Mouse (Mus musculus) hindbrain, embryonic 15.5 days (tissue): Measurements from ENCODE around the gene Tsr3. TPM values are rescaled to one million over a fixed set of nuclear protein-coding genes. Genes with fewer than 3 reads are reported as not detected.

Experiments
- ATAC-seq: fragments of 200-750 bp; cut with Nextera tagmentation; 2 replicates; pipeline ENCODE4 v1.8.0; 2017; ENCODE audit warnings: low read depth, moderate number of reproducible peaks, moderate TSS enrichment; ENCODE audit not compliant: low FRiP score
- H3K27ac ChIP-seq: fragments of 300-500 bp; sonication (generic); replicated peaks from 2 replicates; pipeline ENCODE4 v1.5.1; 2015; ENCODE audit warnings: mild to moderate bottlenecking, inconsistent platforms
- H3K27me3 ChIP-seq: fragments of 300-500 bp; sonication (generic); 2 replicates; pipeline ENCODE4 v1.6.1; 2015; ENCODE audit warnings: control low read depth, inconsistent platforms
- H3K36me3 ChIP-seq: fragments of 300-500 bp; sonication (generic); 2 replicates; pipeline ENCODE4 v1.6.1; 2015; ENCODE audit warnings: control low read depth, inconsistent platforms
- H3K4me1 ChIP-seq: fragments of 300-500 bp; sonication (generic); replicated peaks from 2 replicates; pipeline ENCODE4 v1.6.1; 2015; ENCODE audit warnings: control low read depth, inconsistent platforms
- H3K4me2 ChIP-seq: fragments of 300-500 bp; sonication (generic); 2 replicates; pipeline ENCODE4 v1.6.1; 2015; ENCODE audit warnings: moderate library complexity, mild to moderate bottlenecking, inconsistent platforms
- H3K4me3 ChIP-seq: fragments of 300-500 bp; sonication (generic); 2 replicates; pipeline ENCODE4 v1.5.1; 2015; ENCODE audit warnings: mild to moderate bottlenecking, inconsistent platforms
- H3K9ac ChIP-seq: fragments of 300-500 bp; sonication (generic); 2 replicates; pipeline ENCODE4 v1.6.1; 2015; ENCODE audit warnings: inconsistent platforms
- H3K9me3 ChIP-seq: fragments of 300-500 bp; sonication (generic); 2 replicates; pipeline ENCODE4 v1.6.1; 2016; ENCODE audit warnings: control low read depth, inconsistent platforms
- WGBS: fragments of 180-500 bp; shearing (Covaris S2); methylation state at CpG from one replicate; pipeline ENCODE4 v1.1.7; 2015; 5-methylcytosine and 5-hydroxymethylcytosine counted together
- polyA plus RNA-seq: library from polyadenylated mRNA; unstranded; fragments of >200 nt; fragmentation: Nextera tagmentation; extraction: Ambion mirVana; gene quantifications from 2 replicates; pipeline ENCODE4 v1.2.1, GENCODE M21; 2015

Tsr3 gene
- polyA plus RNA-seq, 1 experiment from 2014 or later: 61.4 TPM

DNA sequence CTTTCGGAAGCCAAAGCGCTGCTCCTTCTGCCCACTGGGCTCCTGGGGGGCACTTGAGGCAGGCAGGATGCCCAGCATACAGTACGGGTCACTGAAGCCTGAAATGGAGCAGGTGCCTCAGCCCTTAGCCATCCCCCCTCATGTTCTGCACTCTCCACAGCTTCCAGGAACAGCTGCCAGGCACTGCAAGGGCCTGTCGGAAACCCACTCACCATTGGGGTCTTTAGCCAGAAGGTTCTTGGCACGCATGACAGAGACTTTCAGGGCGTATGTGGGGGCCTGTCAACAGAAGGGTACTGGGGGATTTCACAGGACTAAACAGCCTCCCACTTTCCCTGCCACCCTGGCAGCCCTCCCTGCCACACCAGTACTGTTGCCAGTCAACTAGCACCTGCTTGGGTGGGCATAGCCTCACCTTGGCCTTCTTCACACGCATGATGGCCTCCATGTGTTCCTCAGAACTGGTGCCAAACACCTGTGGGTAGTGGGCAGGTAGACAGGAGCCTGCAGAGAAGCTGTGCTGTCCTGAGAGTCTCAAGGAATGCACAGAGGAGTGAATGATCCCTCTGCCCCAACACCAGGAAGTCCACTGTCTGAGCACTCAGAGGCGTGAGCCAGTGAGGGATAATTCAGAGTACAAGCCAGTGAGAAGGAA is 10.3 kb downstream of the Tsr3 start:
- Histone ChIP-seq H3K36me3 (no peaks in the 10 kb centered on the region), H3K4me2 (no peak overlapping the region), H3K4me1 (peaks cover 35% of the 10 kb centered on the region), H3K27me3 (peaks cover 4% of the 10 kb centered on the region; the same call in 1 of the 2 replicates), H3K4me3 (no peak overlapping the region), H3K27ac (no peak overlapping the region), H3K9ac (no peak overlapping the region), H3K9me3 (no peaks in the 10 kb centered on the region)
- 66% methylated on average over 8 of the region's 8 CpGs for WGBS
- no peak for ATAC-seq

- no peaks in the 10 kb centered on the region for H3K36me3 ChIP-seq
- H3K9ac ChIP-seq: no peak overlapping the region
- H3K9me3 ChIP-seq: no peaks in the 10 kb centered on the region
- peaks cover 47% of the 10 kb centered on the region for H3K4me1 ChIP-seq
- no peak overlapping the region for H3K4me3 ChIP-seq
- peak; percentile 43; the same call in 1 of the 2 replicates for ATAC-seq
- peaks cover 13% of the 10 kb centered on the region for H3K27me3 ChIP-seq
- 12% methylated on average over 3 of the region's 3 CpGs for WGBS
- peak overlapping the region; percentile 82 for H3K27ac ChIP-seq
- H3K4me2 ChIP-seq: peak overlapping the region; percentile 28; the same call in 1 of the 2 replicates
These were observed 12.7 kb downstream of the Tsr3 start for GRCm38 (mm10) chr17:25252643-25253042.

DNA sequence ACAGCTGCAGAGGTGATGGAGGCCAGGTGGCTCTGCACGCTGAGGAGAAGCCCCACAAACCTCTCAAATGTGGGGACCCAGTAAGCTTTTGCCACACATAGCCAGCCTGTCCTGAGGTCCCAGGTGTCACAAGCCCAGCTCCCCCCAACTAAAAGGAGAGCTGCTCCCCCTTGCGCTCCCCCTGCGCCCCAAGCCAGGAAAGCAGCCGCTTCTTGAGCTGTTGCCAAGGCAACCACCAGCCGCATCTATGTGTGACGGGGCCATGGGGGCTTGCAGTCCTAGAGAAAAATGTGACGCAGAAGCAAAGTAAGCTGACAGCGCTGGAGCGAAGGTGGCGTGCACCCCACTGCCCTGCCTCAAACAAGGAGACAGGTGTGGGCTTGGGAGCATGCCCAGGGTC is 13.8 kb downstream of the Tsr3 start:
- ATAC-seq: peak; percentile 9; the same call in 1 of the 2 replicates
- Histone ChIP-seq H3K27ac (peak overlapping the region; percentile 82), H3K27me3 (peaks cover 13% of the 10 kb centered on the region), H3K36me3 (no peaks in the 10 kb centered on the region), H3K4me3 (no peak overlapping the region), H3K4me1 (peaks cover 52% of the 10 kb centered on the region), H3K4me2 (peak overlapping the region; percentile 29), H3K9ac (peak overlapping the region; percentile 7; the same call in 1 of the 2 replicates), H3K9me3 (no peaks in the 10 kb centered on the region)
- WGBS: 6% methylated on average over 10 of the region's 10 CpGs

GRCm38 (mm10) chr17:25255110-25255509 is 15.1 kb downstream of the Tsr3 start:
- no peak for ATAC-seq
- H3K36me3 ChIP-seq: 0 out of 2 replicates have a peak, but pooled peaks cover 7% of the 10 kb centered on the region
- no peak overlapping the region for H3K9ac ChIP-seq
- no peaks in the 10 kb centered on the region for H3K9me3 ChIP-seq
- peaks cover 13% of the 10 kb centered on the region for H3K27me3 ChIP-seq
- H3K4me1 ChIP-seq: peaks cover 52% of the 10 kb centered on the region
- H3K27ac ChIP-seq: no peak overlapping the region
- no peak overlapping the region; the same call in 1 of the 2 replicates for H3K4me3 ChIP-seq
- 77% methylated on average over 2 of the region's 2 CpGs for WGBS
- peak overlapping the region; percentile 62; the same call in 1 of the 2 replicates for H3K4me2 ChIP-seq

DNA sequence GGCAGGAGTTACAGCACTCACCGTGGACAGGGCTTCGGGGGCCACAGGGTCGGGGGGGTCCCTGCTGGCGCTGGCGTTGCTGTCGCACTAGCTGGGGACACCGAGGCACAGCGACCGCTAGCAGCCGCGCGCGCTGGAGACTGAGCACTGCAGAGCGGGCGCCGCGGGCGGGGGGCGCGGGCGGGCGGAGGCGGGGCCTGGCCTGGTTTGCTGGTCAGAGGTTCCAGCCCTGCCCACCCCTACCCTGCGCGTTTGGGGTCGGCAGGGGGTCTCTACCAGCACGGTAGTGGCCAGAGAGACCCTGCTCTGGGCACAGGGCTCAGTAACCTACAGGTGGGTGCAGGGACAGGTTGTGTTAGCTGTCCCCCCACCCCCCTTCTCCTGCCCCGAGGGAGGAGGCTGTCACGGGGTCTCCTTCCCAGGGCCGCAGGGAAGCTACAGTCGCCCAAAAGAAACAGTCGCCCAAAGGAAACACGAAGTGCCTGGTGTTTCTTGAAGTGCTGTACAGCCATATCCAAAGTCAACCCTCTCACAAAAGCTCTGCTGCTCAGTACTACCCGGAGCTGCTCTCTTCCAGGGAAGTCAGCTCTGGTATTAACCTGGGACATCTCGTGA is 16.3 kb downstream of the Tsr3 start, which contains the start of gene Baiap3:
Gene Baiap3 (minus strand): TSS at position 225 of the 615 bp plus-strand sequence.
- Histone ChIP-seq H3K36me3 (0 out of 2 replicates have a peak, but pooled peaks cover 7% of the 10 kb centered on the region), H3K4me1 (peaks cover 52% of the 10 kb centered on the region), H3K9ac (peak within 1 kb of the TSS; percentile 3; the same call in 1 of the 2 replicates), H3K9me3 (no peaks in the 10 kb centered on the region), H3K27ac (no peak within 1 kb of the TSS), H3K4me3 (peak within 1 kb of the TSS; percentile 31), H3K4me2 (peak within 1 kb of the TSS; percentile 62), H3K27me3 (peaks cover 13% of the 10 kb centered on the region)
- WGBS: 5% methylated on average over 35 of the region's 35 CpGs
- ATAC-seq: peak; percentile 47

- Histone ChIP-seq H3K4me3 (no peak overlapping the region), H3K36me3 (peaks cover 13% of the 10 kb centered on the region), H3K27me3 (peaks cover 13% of the 10 kb centered on the region), H3K4me2 (no peak overlapping the region), H3K9ac (no peak overlapping the region), H3K9me3 (no peaks in the 10 kb centered on the region), H3K4me1 (peaks cover 40% of the 10 kb centered on the region), H3K27ac (no peak overlapping the region)
- no peak for ATAC-seq
- 53% methylated on average over 6 of the region's 6 CpGs for WGBS
These were observed 17.9 kb downstream of the Tsr3 start for GRCm38 (mm10) chr17:25257804-25258261.

DNA sequence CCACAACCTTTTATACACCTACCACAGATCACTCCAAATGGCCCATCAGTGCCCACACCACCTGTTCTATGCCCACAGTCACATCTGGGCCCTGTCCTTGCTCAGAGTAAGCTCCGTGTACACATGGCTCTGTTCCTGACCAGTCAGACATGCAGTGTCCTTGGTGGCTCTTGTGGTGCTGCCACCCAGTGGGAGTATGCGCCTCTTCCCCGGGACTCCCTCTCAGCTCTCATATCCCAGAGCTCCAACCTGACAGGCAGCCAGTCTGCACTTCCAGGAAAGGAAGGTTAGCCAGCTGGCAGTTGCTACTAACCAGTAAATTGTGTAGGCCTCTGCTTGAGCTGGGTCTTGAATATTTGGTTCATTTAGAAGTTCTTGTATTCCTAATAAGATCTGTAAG is 24.5 kb downstream of the Tsr3 start:
- H3K27me3 ChIP-seq: no peaks in the 10 kb centered on the region
- H3K27ac ChIP-seq: no peak overlapping the region
- H3K4me3 ChIP-seq: no peak overlapping the region
- H3K9me3 ChIP-seq: no peaks in the 10 kb centered on the region
- H3K9ac ChIP-seq: no peak overlapping the region
- no peaks in the 10 kb centered on the region for H3K4me1 ChIP-seq
- no peak overlapping the region for H3K4me2 ChIP-seq
- ATAC-seq: no peak
- WGBS: 68% methylated on average over 3 of the region's 3 CpGs
- H3K36me3 ChIP-seq: peaks cover 68% of the 10 kb centered on the region

DNA sequence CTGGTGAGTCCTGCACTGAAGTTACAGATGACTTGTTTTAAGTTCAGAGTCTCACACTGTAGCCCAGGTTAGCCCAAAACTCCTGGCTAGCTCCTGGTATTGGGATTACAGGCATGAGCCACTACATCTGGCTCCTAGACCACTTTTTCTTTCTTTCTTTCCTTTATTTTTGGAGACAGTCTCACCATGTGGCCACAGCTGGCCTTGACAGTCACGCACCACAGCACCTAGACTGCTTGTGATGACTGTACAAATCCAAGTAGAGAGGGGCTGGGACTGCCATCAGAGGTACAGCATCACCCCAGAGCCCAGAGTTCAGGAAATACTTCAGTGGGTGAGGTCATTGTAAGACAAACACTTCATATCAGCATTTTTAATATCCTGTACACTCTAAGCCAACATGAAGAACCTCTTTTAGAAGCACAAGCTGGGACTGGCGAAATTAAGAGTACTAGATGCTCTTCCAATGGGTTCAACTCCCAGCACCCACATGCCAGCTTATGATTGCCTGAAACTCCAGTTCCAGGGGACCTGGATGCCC is 30.9 kb downstream of the Tsr3 start:
- Histone ChIP-seq H3K9ac (no peak overlapping the region; the same call in 1 of the 2 replicates), H3K4me3 (peak overlapping the region; percentile 92; the same call in 1 of the 2 replicates)
- ATAC-seq: no peak

GRCm38 (mm10) chr17:25272326-25272725 is 32.4 kb downstream of the Tsr3 start:
- peak overlapping the region; percentile 92 for H3K4me3 ChIP-seq
- H3K9ac ChIP-seq: peak overlapping the region; percentile 92
- peaks cover 35% of the 10 kb centered on the region for H3K4me1 ChIP-seq
- peak overlapping the region; percentile 87 for H3K4me2 ChIP-seq
- no peaks in the 10 kb centered on the region for H3K27me3 ChIP-seq
- under 1% methylated on average over 10 of the region's 10 CpGs for WGBS
- H3K9me3 ChIP-seq: no peaks in the 10 kb centered on the region
- peak overlapping the region; percentile 98 for H3K27ac ChIP-seq
- H3K36me3 ChIP-seq: peaks cover 16% of the 10 kb centered on the region
- ATAC-seq: no peak

More for the DNA sequence above, 30.9 kb downstream of the Tsr3 start:
- H3K27ac ChIP-seq: no peak overlapping the region
- peaks cover 35% of the 10 kb centered on the region for H3K4me1 ChIP-seq
- no peaks in the 10 kb centered on the region for H3K27me3 ChIP-seq
- peak overlapping the region; percentile 87 for H3K4me2 ChIP-seq
- no peaks in the 10 kb centered on the region for H3K9me3 ChIP-seq
- 95% methylated on average over 2 of the region's 2 CpGs for WGBS
- peaks cover 31% of the 10 kb centered on the region for H3K36me3 ChIP-seq

DNA sequence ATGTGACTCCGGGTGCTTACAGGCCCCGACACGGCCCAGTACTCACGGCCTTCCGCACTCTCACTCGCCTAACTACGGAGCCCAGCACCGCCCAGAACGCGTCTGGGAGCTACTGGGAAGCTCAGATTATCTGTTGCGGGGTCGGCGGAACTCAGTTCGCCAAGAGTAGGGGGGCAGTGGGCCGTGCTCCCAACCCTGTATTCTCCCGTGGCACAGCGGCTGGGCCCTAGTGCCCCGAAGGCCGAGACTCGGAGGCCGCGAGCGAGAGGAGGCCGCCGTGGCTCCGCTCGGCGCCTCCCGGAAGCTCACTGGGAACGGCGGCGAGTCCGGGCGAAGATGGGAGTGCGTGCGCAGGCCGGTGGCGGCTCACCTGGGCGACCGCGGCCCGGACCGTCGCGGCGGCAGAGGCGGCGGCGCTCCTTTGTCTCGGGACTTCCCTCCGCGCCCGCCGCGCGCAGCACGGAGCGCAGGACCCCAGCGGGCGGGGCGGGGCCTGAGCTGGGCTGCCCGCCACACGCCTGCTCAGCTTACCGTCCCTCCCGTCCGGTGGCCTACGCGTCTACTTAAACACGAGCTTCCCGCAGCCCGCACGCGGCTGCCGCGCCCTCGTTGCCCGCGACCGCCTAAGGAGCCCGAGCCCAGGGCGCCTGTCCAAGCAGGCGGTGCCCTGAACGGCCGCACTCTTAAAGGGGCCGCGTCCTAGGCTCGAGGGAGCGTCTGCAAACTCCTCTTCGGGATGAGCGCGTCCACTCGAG is 33.2 kb downstream of the Tsr3 start:
- Histone ChIP-seq H3K4me3 (peak overlapping the region; percentile 92), H3K36me3 (peaks cover 9% of the 10 kb centered on the region), H3K4me2 (peak overlapping the region; percentile 87), H3K27ac (peak overlapping the region; percentile 98), H3K4me1 (peaks cover 35% of the 10 kb centered on the region), H3K9me3 (no peaks in the 10 kb centered on the region), H3K27me3 (no peaks in the 10 kb centered on the region), H3K9ac (peak overlapping the region; percentile 92)
- peak; percentile 92 for ATAC-seq
- WGBS: under 1% methylated on average over 79 of the region's 92 CpGs

- WGBS: under 1% methylated on average over 39 of the region's 45 CpGs
- no peaks in the 10 kb centered on the region for H3K9me3 ChIP-seq
- H3K9ac ChIP-seq: peak overlapping the region; percentile 92
- H3K4me2 ChIP-seq: peak overlapping the region; percentile 87
- H3K4me1 ChIP-seq: peaks cover 35% of the 10 kb centered on the region
- H3K27me3 ChIP-seq: no peaks in the 10 kb centered on the region
- peak overlapping the region; percentile 92 for H3K4me3 ChIP-seq
- ATAC-seq: peak; percentile 89
- peak overlapping the region; percentile 98 for H3K27ac ChIP-seq
- H3K36me3 ChIP-seq: peaks cover 1% of the 10 kb centered on the region
These were observed 33.9 kb downstream of the Tsr3 start for GRCm38 (mm10) chr17:25273706-25274501.
